27 mouse cellular contexts compared by ENCODE assay signal in genomic region chr2:126622455-126622854, GRCm38 (mm10).
"Had no signal": no experiment of that assay in that cellular context is flagged by ENCODE, and none has a peak within 500 bp of the region (broad histone marks: within the 10 kb centered on the region; RNA-seq: fewer than 3 reads in every experiment).

No protein-coding gene starts in this region.

- H3K4me1 ChIP-seq: hindbrain, embryonic 12.5 days; intestine, embryonic 15.5 days had no signal

- H3K27ac ChIP-seq: gastrocnemius, adult 2 months; heart, embryonic 13.5 days; heart, embryonic 15.5 days; hindbrain, embryonic 10.5 days; hindbrain, embryonic 12.5 days; hindbrain, embryonic 14.5 days; intestine, embryonic 15.5 days; kidney, postnatal 0 days; layer of hippocampus, adult 2 months; left cerebral cortex, adult 2 months; limb, embryonic 10.5 days; limb, embryonic 12.5 days; liver, embryonic 13.5 days; liver, embryonic 15.5 days had no signal

- H3K4me3 ChIP-seq: gastrocnemius, adult 2 months; heart, embryonic 13.5 days; heart, embryonic 15.5 days; hindbrain, embryonic 10.5 days; hindbrain, embryonic 12.5 days; intestine, embryonic 15.5 days; layer of hippocampus, adult 2 months; left cerebral cortex, adult 2 months; limb, embryonic 10.5 days; limb, embryonic 12.5 days; liver, embryonic 13.5 days; liver, embryonic 15.5 days had no signal

- H3K27me3 ChIP-seq: heart, embryonic 13.5 days; heart, embryonic 15.5 days; hindbrain, embryonic 12.5 days; intestine, embryonic 15.5 days; limb, embryonic 12.5 days; liver, embryonic 13.5 days; liver, embryonic 15.5 days had no signal

- ATAC-seq: forebrain, embryonic 16.5 days; hindbrain, embryonic 16.5 days; inflammation-experienced regulatory T-cells, adult 6 months; intestine, embryonic 15.5 days; intestine, postnatal 0 days; liver, postnatal 0 days had no signal

- H3K36me3 ChIP-seq: heart, embryonic 15.5 days; hindbrain, embryonic 12.5 days; intestine, embryonic 15.5 days; liver, embryonic 13.5 days; liver, embryonic 15.5 days had no signal

- DNase-seq: gastrocnemius, adult 2 months; gastrocnemius, postnatal 10 days; gastrocnemius, postnatal 25 days; heart, adult 18-20 months; heart, postnatal 14 days; heart, postnatal 4 days; liver; liver, embryonic 13.5 days; liver, postnatal 0 days had no signal

- H3K4me2 ChIP-seq: heart, embryonic 11.5 days; heart, embryonic 13.5 days; heart, embryonic 15.5 days; hindbrain, embryonic 12.5 days; hindbrain, embryonic 14.5 days; intestine, embryonic 15.5 days; limb, embryonic 12.5 days; liver, embryonic 11.5 days; liver, embryonic 13.5 days; liver, embryonic 15.5 days had no signal

- H3K9ac ChIP-seq: heart, embryonic 13.5 days; heart, embryonic 15.5 days; hindbrain, embryonic 12.5 days; hindbrain, embryonic 14.5 days; intestine, embryonic 15.5 days; limb, embryonic 12.5 days; liver, embryonic 13.5 days; liver, embryonic 15.5 days; liver, postnatal 0 days had no signal

- H3K9me3 ChIP-seq: heart, embryonic 13.5 days; heart, embryonic 15.5 days; hindbrain, embryonic 10.5 days; hindbrain, embryonic 12.5 days; intestine, embryonic 15.5 days; limb, embryonic 10.5 days; liver, embryonic 13.5 days; liver, embryonic 15.5 days had no signal
